Mouse (Mus musculus) left cerebral cortex, adult 11 months (tissue): ENCODE results near the gene Rere.

ENCODE experiments used
- DNase-seq: peaks from one replicate; pipeline ENCODE4 v3.0.0; 2022; ENCODE audit warnings: low spot score

The Rere gene

DNA sequence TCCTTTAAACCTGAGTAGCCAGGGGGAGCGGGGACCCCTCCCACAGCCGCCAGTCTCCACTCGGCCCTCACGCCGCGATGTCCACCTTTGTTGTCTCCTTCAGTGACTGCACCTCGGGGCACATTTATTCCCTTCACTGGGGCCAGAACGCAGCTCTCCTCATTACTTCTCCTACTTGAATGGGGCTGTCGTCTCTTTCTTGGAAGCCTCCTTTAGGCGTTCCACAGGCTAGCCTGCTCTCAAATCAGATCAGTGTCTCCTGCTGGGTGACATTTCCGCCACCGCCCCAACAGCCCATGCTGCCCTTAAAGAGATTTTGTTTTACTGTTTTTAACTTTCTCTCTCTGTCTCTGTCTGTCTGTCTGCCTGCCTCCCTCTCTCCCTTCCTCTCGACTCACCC lies 380.4 kb downstream of the Rere start:
- DNase-seq, result no peak

DNA sequence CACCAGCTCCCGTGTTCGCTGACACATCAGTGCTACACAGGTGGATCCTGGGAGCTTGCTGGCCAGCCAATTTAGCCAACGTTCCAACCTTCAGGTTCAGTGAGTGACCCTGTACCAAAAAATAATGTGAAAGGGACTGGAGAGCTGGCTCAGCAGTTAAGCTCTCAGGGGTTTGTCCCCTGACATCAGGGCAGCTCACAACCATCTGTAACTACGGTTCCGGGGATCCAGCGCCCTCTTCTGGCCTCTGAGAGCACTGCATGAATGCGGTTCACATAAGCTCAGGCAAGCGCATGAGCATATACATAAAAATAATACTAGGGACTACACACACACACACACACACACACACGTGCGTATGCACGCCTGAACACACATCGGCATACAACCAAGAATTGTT lies 381.7 kb downstream of the Rere start:
- no peak for DNase-seq

DNA sequence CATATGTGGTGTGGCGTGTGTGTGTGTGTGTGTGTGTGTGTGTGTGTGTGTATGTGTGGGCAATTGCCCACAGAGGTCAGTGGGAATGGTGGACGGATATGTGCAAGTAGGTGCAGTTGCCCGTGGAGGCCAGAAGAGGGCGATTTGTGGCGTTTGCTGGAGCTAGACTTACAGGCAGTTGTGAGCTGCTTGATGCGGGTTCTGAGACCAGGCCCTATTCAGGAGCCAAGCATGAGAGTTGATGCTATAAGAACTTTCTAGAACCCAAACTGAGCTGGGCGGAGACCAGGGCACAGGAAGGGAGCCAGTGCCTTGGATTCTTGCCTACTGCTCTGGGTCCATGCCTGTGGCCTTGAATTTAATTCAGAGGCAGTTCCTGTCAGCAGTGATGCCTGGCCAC lies 383.3 kb downstream of the Rere start:
- no peak for DNase-seq

DNA sequence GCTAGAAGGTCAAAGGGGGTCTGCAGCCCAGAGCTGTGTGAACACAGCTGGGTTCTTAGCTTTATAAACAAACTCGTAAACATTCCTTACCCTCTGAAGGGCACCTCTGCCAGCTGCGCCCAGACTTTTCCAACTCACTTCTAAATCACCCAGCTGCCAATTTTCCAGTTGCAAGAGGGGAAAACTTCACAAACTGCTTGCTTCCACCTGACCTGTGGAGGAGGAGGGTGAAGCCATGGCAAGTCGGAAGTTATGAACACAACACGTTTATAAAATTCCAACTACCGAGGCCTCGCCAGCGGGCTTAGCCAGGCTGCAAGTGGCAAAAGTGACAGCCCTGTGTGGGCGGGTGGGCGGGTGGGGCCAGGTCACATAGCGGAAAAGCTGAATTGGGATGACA lies 384.4 kb downstream of the Rere start:
- no peak for DNase-seq
